Mouse (Mus musculus): ENCODE results near the gene Rasl11b. TPM values are rescaled to one million over a fixed set of nuclear protein-coding genes. Genes with fewer than 3 reads are reported as not detected.

Gene Rasl11b
- polyA plus RNA-seq, 1 experiment from 2014 or later: 11.4 TPM

DNA sequence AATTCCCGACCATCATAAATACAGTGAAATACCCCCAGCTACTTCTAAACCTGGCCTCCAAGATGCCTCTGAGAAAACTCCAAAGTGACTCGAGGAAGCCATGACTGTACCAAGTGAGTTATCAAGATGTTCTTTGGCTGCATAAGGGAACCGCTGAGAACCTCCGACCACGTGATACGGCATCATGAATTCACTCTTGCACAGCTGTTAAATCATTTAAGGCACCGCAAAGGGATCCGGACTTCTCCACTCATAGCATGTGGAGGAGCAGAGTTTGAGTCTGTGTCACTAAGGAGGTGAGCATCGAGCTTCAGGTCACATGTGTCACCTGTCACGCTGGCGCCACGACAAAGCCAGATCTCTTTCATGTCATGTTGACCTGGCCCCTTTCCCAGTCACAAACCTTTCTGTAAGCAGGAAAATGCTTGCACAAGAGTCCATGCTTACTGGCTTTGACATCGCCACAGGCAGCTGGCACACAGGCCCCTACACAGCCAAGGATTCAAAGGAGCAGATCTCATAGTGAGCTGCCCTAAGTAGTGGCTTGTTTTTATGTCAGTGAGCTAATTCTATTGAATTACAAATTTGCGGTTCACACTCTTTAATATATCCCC lies 49.4 kb downstream of the Rasl11b start:
- 88% methylated on average over 14 of the region's 14 CpGs for WGBS
- no peak for ATAC-seq (replicated peaks)
- Histone ChIP-seq H3K4me2 (no peak overlapping the region), H3K27me3 (replicated peaks) (no peaks in the 10 kb centered on the region), H3K36me3 (replicated peaks) (no peaks in the 10 kb centered on the region), H3K4me3 (no peak overlapping the region), H3K9me3 (no peaks in the 10 kb centered on the region), H3K27ac (no peak overlapping the region), H3K9ac (no peak overlapping the region), H3K4me1 (no peaks in the 10 kb centered on the region)

DNA sequence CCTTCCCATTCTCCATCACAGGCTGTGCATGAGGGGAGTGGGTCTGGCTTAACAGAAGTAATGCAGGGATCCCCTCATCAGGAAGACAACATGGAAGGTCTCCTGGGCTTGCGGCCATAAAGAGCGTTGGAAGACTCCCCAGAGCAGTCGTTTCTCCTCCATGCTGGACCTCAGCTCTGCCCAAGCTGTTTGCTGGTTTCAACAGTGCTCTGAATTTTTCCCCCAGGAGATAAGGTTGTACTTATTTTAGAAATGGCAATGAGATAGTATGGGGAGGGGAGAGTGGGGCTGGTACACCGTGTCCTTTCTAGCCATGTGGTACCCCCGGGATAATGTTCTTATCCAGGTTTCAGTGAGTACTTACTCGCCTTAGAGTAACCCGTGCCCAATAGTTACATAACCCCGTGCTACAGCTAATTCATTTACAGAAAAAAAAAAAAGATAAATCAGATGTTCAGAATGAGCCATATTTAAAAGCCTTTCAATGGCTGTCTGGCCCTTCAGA lies 50.6 kb downstream of the Rasl11b start:
- Histone ChIP-seq H3K36me3 (replicated peaks) (no peaks in the 10 kb centered on the region), H3K4me3 (no peak overlapping the region), H3K27me3 (replicated peaks) (no peaks in the 10 kb centered on the region), H3K4me1 (no peaks in the 10 kb centered on the region), H3K27ac (no peak overlapping the region), H3K9ac (no peak overlapping the region), H3K9me3 (no peaks in the 10 kb centered on the region), H3K4me2 (no peak overlapping the region)
- WGBS: 91% methylated on average over 8 of the region's 8 CpGs
- ATAC-seq (replicated peaks): no peak

DNA sequence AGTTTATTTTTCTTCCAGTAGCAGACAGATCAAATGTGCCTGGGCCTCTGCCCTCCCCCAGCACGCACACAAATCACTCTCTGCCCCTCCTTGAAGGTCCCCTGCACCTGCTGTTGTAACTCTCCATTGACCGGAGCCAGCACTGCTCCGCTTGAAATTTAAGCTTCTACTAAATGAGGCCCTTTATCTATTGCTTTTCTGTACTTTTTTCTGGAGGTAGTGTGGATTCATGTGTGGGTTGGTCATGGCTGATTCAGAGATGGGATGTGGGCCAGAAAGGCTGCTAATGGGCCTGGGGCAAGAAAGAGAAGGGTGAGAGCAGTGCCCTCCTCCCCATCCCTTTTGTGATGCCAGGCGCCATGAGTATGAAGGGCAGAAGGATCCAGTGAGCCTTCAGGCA lies 51.4 kb downstream of the Rasl11b start:
- 51% methylated on average over 4 of the region's 4 CpGs for WGBS
- Histone ChIP-seq H3K27ac (no peak overlapping the region), H3K36me3 (replicated peaks) (no peaks in the 10 kb centered on the region), H3K4me3 (no peak overlapping the region), H3K9ac (no peak overlapping the region), H3K27me3 (replicated peaks) (no peaks in the 10 kb centered on the region), H3K9me3 (no peaks in the 10 kb centered on the region), H3K4me2 (no peak overlapping the region), H3K4me1 (no peaks in the 10 kb centered on the region)
- ATAC-seq (replicated peaks): no peak

DNA sequence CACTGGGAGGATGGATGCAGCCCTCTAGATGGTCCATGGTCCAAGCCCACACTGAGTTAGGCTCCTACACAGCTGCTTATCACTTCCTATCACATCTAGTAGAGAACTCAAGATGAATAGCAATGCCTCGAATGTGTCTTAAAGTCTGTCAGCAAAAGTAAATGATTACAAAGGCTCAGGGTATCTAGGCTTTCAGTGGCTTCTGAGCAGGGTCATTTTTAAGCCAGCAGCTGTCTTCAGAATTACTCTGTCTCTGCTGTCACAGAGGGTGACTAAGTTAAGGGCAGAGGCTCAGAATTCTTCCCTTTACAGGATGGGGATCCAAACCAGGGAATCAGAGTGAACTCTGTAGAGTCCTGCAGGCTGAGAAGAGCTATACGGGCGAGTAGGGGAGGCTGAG lies 51.9 kb downstream of the Rasl11b start:
- Histone ChIP-seq H3K4me2 (no peak overlapping the region), H3K9me3 (no peaks in the 10 kb centered on the region), H3K27ac (no peak overlapping the region), H3K36me3 (replicated peaks) (no peaks in the 10 kb centered on the region), H3K4me3 (no peak overlapping the region), H3K4me1 (no peaks in the 10 kb centered on the region), H3K27me3 (replicated peaks) (no peaks in the 10 kb centered on the region), H3K9ac (no peak overlapping the region)
- 86% methylated on average over 3 of the region's 3 CpGs for WGBS
- ATAC-seq (replicated peaks): no peak

Other genes with a start within 250 kb of the Rasl11b start
- gene Usp46, start 126.9 kb upstream of the Rasl11b start, polyA plus RNA-seq (2015; fragmentation: Nextera tagmentation; extraction: Ambion mirVana): 30.0 and 32.7 TPM in 2 replicates